Mouse (Mus musculus) neural tube, embryonic 14.5 days (tissue): ENCODE results near the gene Ehmt1. TPM values are rescaled to one million over a fixed set of nuclear protein-coding genes. Genes with fewer than 3 reads are reported as not detected.

Experiments used
- ATAC-seq: fragments of 200-750 bp; cut with Nextera tagmentation; 2 replicates; pipeline ENCODE4 v1.8.0; 2017; ENCODE audit warnings: low read depth, mild to moderate bottlenecking, moderate TSS enrichment, moderate library complexity
- H3K27ac ChIP-seq: fragments of 300-500 bp; sonication (generic); 2 replicates; pipeline ENCODE4 v1.5.1; 2014; ENCODE audit warnings: low read depth, mild to moderate bottlenecking, control low read depth, low read length, moderate library complexity, mixed read lengths
- H3K27me3 ChIP-seq: fragments of 300-500 bp; sonication (generic); 2 replicates; pipeline ENCODE4 v1.6.1; 2014; ENCODE audit warnings: low read length; ENCODE audit not compliant: control insufficient read depth, insufficient read depth
- H3K36me3 ChIP-seq: fragments of 300-500 bp; sonication (generic); 2 replicates; pipeline ENCODE4 v1.6.1; 2014; ENCODE audit warnings: low read length, mixed read lengths; ENCODE audit not compliant: control insufficient read depth, insufficient read depth
- H3K4me1 ChIP-seq: fragments of 300-500 bp; sonication (generic); 2 replicates; pipeline ENCODE4 v1.6.1; 2014; ENCODE audit warnings: low read length; ENCODE audit not compliant: control insufficient read depth, insufficient read depth
- H3K4me2 ChIP-seq: fragments of 300-500 bp; sonication (generic); 2 replicates; pipeline ENCODE4 v1.6.1; 2014; ENCODE audit warnings: mild to moderate bottlenecking, low read depth, low read length, control low read depth
- H3K4me3 ChIP-seq: fragments of 300-500 bp; sonication (generic); 2 replicates; pipeline ENCODE4 v1.5.1; 2014; ENCODE audit warnings: low read depth, low read length, control low read depth, mixed read lengths
- H3K9ac ChIP-seq: fragments of 300-500 bp; sonication (generic); replicated peaks from 2 replicates; pipeline ENCODE4 v1.6.1; 2014; ENCODE audit warnings: low read depth, mild to moderate bottlenecking, control low read depth, low read length, mixed read lengths
- H3K9me3 ChIP-seq: fragments of 300-500 bp; sonication (generic); 2 replicates; pipeline ENCODE4 v1.6.1; 2016; ENCODE audit warnings: low read length; ENCODE audit not compliant: control insufficient read depth
- WGBS: fragments of 180-500 bp; shearing (Covaris S2); extraction: QIAGEN DNeasy Blood & Tissue Kit; methylation state at CpG from one replicate; pipeline ENCODE4 v1.1.7; 2014; 5-methylcytosine and 5-hydroxymethylcytosine counted together
- polyA plus RNA-seq: library from polyadenylated mRNA; unstranded; fragments of >200 nt; fragmentation: Nextera tagmentation; extraction: Ambion mirVana; gene quantifications from 2 replicates; pipeline ENCODE4 v1.2.1, GENCODE M21; 2014

Ehmt1 gene
- polyA plus RNA-seq, 1 experiment from 2014 or later, result 90.8 TPM

- Histone ChIP-seq H3K27me3 (no peaks in the 10 kb centered on the region), H3K27ac (no peak overlapping the region), H3K9me3 (no peaks in the 10 kb centered on the region), H3K4me1 (no peaks in the 10 kb centered on the region), H3K9ac (no peak overlapping the region), H3K36me3 (peaks cover 16% of the 10 kb centered on the region; the same call in 1 of the 2 replicates), H3K4me2 (no peak overlapping the region), H3K4me3 (no peak overlapping the region)
- ATAC-seq, result no peak
- 89% methylated on average over 8 of the region's 8 CpGs for WGBS
Observed at GRCm38 (mm10) chr2:24863010-24863409, 56.4 kb downstream of the Ehmt1 start.

- H3K27me3 ChIP-seq, result no peaks in the 10 kb centered on the region
- H3K4me3 ChIP-seq, result no peak overlapping the region
- no peaks in the 10 kb centered on the region for H3K9me3 ChIP-seq
- 73% methylated on average over 5 of the region's 5 CpGs for WGBS
- H3K4me2 ChIP-seq, result no peak overlapping the region
- no peak for ATAC-seq
- no peaks in the 10 kb centered on the region for H3K4me1 ChIP-seq
- no peak overlapping the region for H3K27ac ChIP-seq
- H3K9ac ChIP-seq, result no peak overlapping the region
- peaks cover 35% of the 10 kb centered on the region for H3K36me3 ChIP-seq
Observed at GRCm38 (mm10) chr2:24852408-24852807, 67.0 kb downstream of the Ehmt1 start.

- WGBS, result 90% methylated on average over 1 of the region's 1 CpGs
- H3K4me2 ChIP-seq, result no peak overlapping the region
- ATAC-seq, result no peak
- no peak overlapping the region for H3K9ac ChIP-seq
- H3K27ac ChIP-seq, result no peak overlapping the region
- no peaks in the 10 kb centered on the region for H3K27me3 ChIP-seq
- no peaks in the 10 kb centered on the region for H3K4me1 ChIP-seq
- peaks cover 25% of the 10 kb centered on the region for H3K36me3 ChIP-seq
- H3K4me3 ChIP-seq, result no peak overlapping the region
- no peaks in the 10 kb centered on the region for H3K9me3 ChIP-seq
Observed at GRCm38 (mm10) chr2:24846557-24846956, 72.9 kb downstream of the Ehmt1 start.

GRCm38 (mm10) chr2:24845256-24845655, 74.2 kb downstream of the Ehmt1 start:
- Histone ChIP-seq H3K36me3 (peaks cover 34% of the 10 kb centered on the region), H3K9me3 (no peaks in the 10 kb centered on the region), H3K4me2 (no peak overlapping the region), H3K4me1 (no peaks in the 10 kb centered on the region), H3K27ac (no peak overlapping the region), H3K4me3 (no peak overlapping the region), H3K9ac (no peak overlapping the region), H3K27me3 (no peaks in the 10 kb centered on the region)
- ATAC-seq, result no peak
- 92% methylated on average over 1 of the region's 1 CpGs for WGBS

- Histone ChIP-seq H3K9ac (no peak overlapping the region), H3K9me3 (no peaks in the 10 kb centered on the region), H3K4me3 (no peak overlapping the region), H3K27me3 (no peaks in the 10 kb centered on the region), H3K27ac (no peak overlapping the region), H3K4me1 (no peaks in the 10 kb centered on the region), H3K4me2 (no peak overlapping the region), H3K36me3 (peaks cover 30% of the 10 kb centered on the region)
- WGBS, result 90% methylated on average over 3 of the region's 3 CpGs
- ATAC-seq, result no peak
Observed at GRCm38 (mm10) chr2:24830614-24831013, 88.8 kb downstream of the Ehmt1 start.

- no peak for ATAC-seq
- no peak overlapping the region for H3K9ac ChIP-seq
- no peak overlapping the region for H3K4me3 ChIP-seq
- peaks cover 41% of the 10 kb centered on the region for H3K36me3 ChIP-seq
- no peaks in the 10 kb centered on the region for H3K4me1 ChIP-seq
- 86% methylated on average over 3 of the region's 3 CpGs for WGBS
- H3K27me3 ChIP-seq, result no peaks in the 10 kb centered on the region
- no peak overlapping the region for H3K4me2 ChIP-seq
- H3K27ac ChIP-seq, result no peak overlapping the region
- H3K9me3 ChIP-seq, result no peaks in the 10 kb centered on the region
Observed at GRCm38 (mm10) chr2:24809746-24810145, 109.7 kb downstream of the Ehmt1 start.

GRCm38 (mm10) chr2:24807691-24808090, 111.7 kb downstream of the Ehmt1 start:
- peaks cover 41% of the 10 kb centered on the region for H3K36me3 ChIP-seq
- 84% methylated on average over 10 of the region's 10 CpGs for WGBS
- no peaks in the 10 kb centered on the region for H3K4me1 ChIP-seq

GRCm38 (mm10) chr2:24807036-24807435, 112.4 kb downstream of the Ehmt1 start:
- Histone ChIP-seq H3K4me2 (no peak overlapping the region), H3K4me3 (no peak overlapping the region), H3K36me3 (peaks cover 40% of the 10 kb centered on the region), H3K27me3 (no peaks in the 10 kb centered on the region), H3K27ac (no peak overlapping the region), H3K9me3 (no peaks in the 10 kb centered on the region), H3K4me1 (no peaks in the 10 kb centered on the region), H3K9ac (no peak overlapping the region)
- ATAC-seq, result no peak
- WGBS, result 92% methylated on average over 3 of the region's 3 CpGs

More at GRCm38 (mm10) chr2:24807691-24808090, 111.7 kb downstream of the Ehmt1 start:
- Histone ChIP-seq H3K27me3 (no peaks in the 10 kb centered on the region), H3K9ac (no peak overlapping the region), H3K27ac (no peak overlapping the region), H3K4me2 (no peak overlapping the region), H3K9me3 (no peaks in the 10 kb centered on the region), H3K4me3 (no peak overlapping the region)
- ATAC-seq, result no peak

GRCm38 (mm10) chr2:24806143-24806542, 113.3 kb downstream of the Ehmt1 start:
- no peak overlapping the region for H3K4me2 ChIP-seq
- H3K4me3 ChIP-seq, result no peak overlapping the region
- ATAC-seq, result no peak; the same call in 1 of the 2 replicates
- no peak overlapping the region for H3K9ac ChIP-seq
- no peaks in the 10 kb centered on the region for H3K9me3 ChIP-seq
- WGBS, result 92% methylated on average over 6 of the region's 6 CpGs
- no peaks in the 10 kb centered on the region for H3K4me1 ChIP-seq
- no peaks in the 10 kb centered on the region for H3K27me3 ChIP-seq
- H3K27ac ChIP-seq, result no peak overlapping the region
- peaks cover 46% of the 10 kb centered on the region for H3K36me3 ChIP-seq
